Mouse (Mus musculus) CH12.LX (cell line): ENCODE results near the gene Cacna1s.

Source experiments
- CTCF ChIP-seq, 2 experiments: IDR thresholded peaks in 1 of 2; conservative IDR thresholded peaks in 1 of 2; 2 replicates each; pipeline ENCODE4 v1.5.1; 2011 to 2012; ENCODE audit warnings: low read depth in 2 of 2, low read length in 2 of 2, improper control_type of control experiment in 1 of 2, inconsistent platforms in 1 of 2, mild to moderate bottlenecking in 1 of 2, moderate library complexity in 1 of 2
- E2F4 ChIP-seq: IDR thresholded peaks from 2 replicates; pipeline ENCODE4 v1.6.1; 2011; ENCODE audit warnings: low read depth, low read length, improper control_type of control experiment; ENCODE audit not compliant: insufficient replicate concordance
- EP300 ChIP-seq: IDR thresholded peaks from 2 replicates; pipeline ENCODE4 v1.6.1; 2011; ENCODE audit warnings: low read length, improper control_type of control experiment
- MAFK ChIP-seq: IDR thresholded peaks from 2 replicates; pipeline ENCODE4 v1.6.1; 2011; ENCODE audit warnings: low read length, improper control_type of control experiment; ENCODE audit not compliant: insufficient replicate concordance
- MAX ChIP-seq: IDR thresholded peaks from 2 replicates; pipeline ENCODE4 v1.6.1; 2011; ENCODE audit warnings: low read length, improper control_type of control experiment
- MXI1 ChIP-seq: IDR thresholded peaks from 2 replicates; pipeline ENCODE4 v1.6.1; 2011; ENCODE audit warnings: mild to moderate bottlenecking, low read depth, low read length, improper control_type of control experiment
- MYC ChIP-seq: IDR thresholded peaks from 2 replicates; pipeline ENCODE4 v1.6.1; 2011; ENCODE audit warnings: low read depth, mild to moderate bottlenecking, improper control_type of control experiment, low read length
- POLR2A ChIP-seq: IDR thresholded peaks from 2 replicates; pipeline ENCODE4 v1.6.1; 2011; ENCODE audit warnings: low read depth, mild to moderate bottlenecking, improper control_type of control experiment, low read length
- RAD21 ChIP-seq: IDR thresholded peaks from 2 replicates; pipeline ENCODE4 v1.6.1; 2011; ENCODE audit warnings: low read depth, mild to moderate bottlenecking, low read length, improper control_type of control experiment, moderate library complexity
- SMC3 ChIP-seq: IDR thresholded peaks from 2 replicates; pipeline ENCODE4 v1.6.1; 2011; ENCODE audit warnings: low read depth, low read length, improper control_type of control experiment
- UBTF ChIP-seq: IDR thresholded peaks from 2 replicates; pipeline ENCODE4 v1.6.1; 2012; ENCODE audit warnings: low read depth, mild to moderate bottlenecking, inconsistent platforms, low read length, improper control_type of control experiment, moderate library complexity
- ZC3H11A ChIP-seq: IDR thresholded peaks from 2 replicates; pipeline ENCODE4 v1.6.1; 2012; ENCODE audit warnings: low read depth, mild to moderate bottlenecking, inconsistent platforms, low read length, improper control_type of control experiment
- ZKSCAN1 ChIP-seq: IDR thresholded peaks from 2 replicates; pipeline ENCODE4 v1.6.1; 2012; ENCODE audit warnings: low read depth, inconsistent platforms, low read length, improper control_type of control experiment, borderline replicate concordance

- TF ChIP-seq UBTF (no peak), MAX (no peak), MXI1 (no peak), ZKSCAN1 (no peak), POLR2A (no peak), RAD21 (no peak), MYC (no peak), ZC3H11A (no peak), CTCF (conservative IDR thresholded peaks at IDR 0.05 in 1 of 2, IDR thresholded peaks at IDR 0.05 in 1 of 2; ENCODE audit: low read depth in 2 of 2, low read length in 2 of 2) (no peak), EP300 (no peak), SMC3 (no peak), E2F4 (no peak), MAFK (no peak)
These were observed at the start of gene Cacna1s for GRCm38 (mm10) chr1:136052547-136052946.
